Mouse (Mus musculus) midbrain, embryonic 15.5 days (tissue): ENCODE measurements around the gene Nat9. TPM values are rescaled to one million over a fixed set of nuclear protein-coding genes. Genes with fewer than 3 reads are reported as not detected.

Experiments
- ATAC-seq: fragments of 200-750 bp; cut with Nextera tagmentation; replicated peaks from 2 replicates; pipeline ENCODE4 v1.8.0; 2017; ENCODE audit warnings: moderate TSS enrichment
- H3K27ac ChIP-seq: fragments of 300-500 bp; sonication (generic); 2 replicates; pipeline ENCODE4 v1.5.1; 2015; ENCODE audit warnings: mild to moderate bottlenecking, inconsistent platforms
- H3K27me3 ChIP-seq: fragments of 300-500 bp; sonication (generic); replicated peaks from 2 replicates; pipeline ENCODE4 v1.6.1; 2015; ENCODE audit warnings: inconsistent platforms
- H3K36me3 ChIP-seq: fragments of 300-500 bp; sonication (generic); replicated peaks from 2 replicates; pipeline ENCODE4 v1.6.1; 2015; ENCODE audit warnings: inconsistent platforms
- H3K4me1 ChIP-seq: fragments of 300-500 bp; sonication (generic); 2 replicates; pipeline ENCODE4 v1.6.1; 2015; ENCODE audit warnings: inconsistent platforms
- H3K4me2 ChIP-seq: fragments of 300-500 bp; sonication (generic); 2 replicates; pipeline ENCODE4 v1.6.1; 2015; ENCODE audit warnings: inconsistent platforms, mild to moderate bottlenecking, moderate library complexity
- H3K4me3 ChIP-seq: fragments of 300-500 bp; sonication (generic); 2 replicates; pipeline ENCODE4 v1.5.1; 2015; ENCODE audit warnings: mild to moderate bottlenecking, inconsistent platforms
- H3K9ac ChIP-seq: fragments of 300-500 bp; sonication (generic); 2 replicates; pipeline ENCODE4 v1.6.1; 2015; ENCODE audit warnings: mild to moderate bottlenecking, inconsistent platforms
- H3K9me3 ChIP-seq: fragments of 300-500 bp; sonication (generic); 2 replicates; pipeline ENCODE4 v1.6.1; 2016; ENCODE audit warnings: inconsistent platforms
- WGBS: fragments of 180-500 bp; shearing (Covaris S2); methylation state at CpG from one replicate; pipeline ENCODE4 v1.1.7; 2015; ENCODE audit warnings: mixed read lengths; 5-methylcytosine and 5-hydroxymethylcytosine counted together
- polyA plus RNA-seq: library from polyadenylated mRNA; unstranded; fragments of >200 nt; fragmentation: Nextera tagmentation; extraction: Ambion mirVana; gene quantifications from 2 replicates; pipeline ENCODE4 v1.2.1, GENCODE M21; 2015

Gene Nat9
- polyA plus RNA-seq, 1 experiment from 2014 or later = 25.5 TPM

DNA sequence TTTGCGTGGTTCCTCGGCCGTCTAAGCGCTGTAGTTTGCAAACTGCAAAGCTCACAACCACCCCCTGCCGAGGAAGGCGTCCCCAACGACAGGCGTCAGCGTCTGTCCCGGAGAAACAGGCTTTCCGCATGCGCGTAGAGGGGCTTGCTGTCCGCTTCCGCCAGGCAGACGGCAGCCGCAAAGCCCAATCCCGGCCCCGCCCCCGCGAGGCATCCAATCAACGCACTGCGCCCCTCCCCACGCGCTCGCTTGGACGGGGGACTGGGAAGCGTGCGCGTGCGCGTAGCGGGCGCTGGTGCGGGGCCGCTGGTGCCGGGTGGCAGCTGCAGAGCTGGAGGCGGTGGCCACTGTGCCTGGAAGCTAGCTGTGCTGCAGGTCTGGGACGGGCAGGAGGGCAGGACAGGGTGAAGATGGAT is 427 bp downstream of the Nat9 start, which contains the start of gene Tmem104:
Gene Tmem104 (plus strand): TSS at position 264 of the 416 bp plus-strand sequence.
- peak within 1 kb of the TSS; percentile 80 for H3K9ac ChIP-seq
- no peaks in the 10 kb centered on the region for H3K27me3 ChIP-seq
- H3K9me3 ChIP-seq = no peaks in the 10 kb centered on the region
- ATAC-seq = peak; percentile 94
- WGBS = under 1% methylated on average over 39 of the region's 39 CpGs
- peak within 1 kb of the TSS; percentile 66 for H3K4me3 ChIP-seq
- peaks cover 21% of the 10 kb centered on the region for H3K4me1 ChIP-seq
- no peaks in the 10 kb centered on the region for H3K36me3 ChIP-seq
- H3K27ac ChIP-seq = peak within 1 kb of the TSS; percentile 75
- peak within 1 kb of the TSS; percentile 82 for H3K4me2 ChIP-seq

DNA sequence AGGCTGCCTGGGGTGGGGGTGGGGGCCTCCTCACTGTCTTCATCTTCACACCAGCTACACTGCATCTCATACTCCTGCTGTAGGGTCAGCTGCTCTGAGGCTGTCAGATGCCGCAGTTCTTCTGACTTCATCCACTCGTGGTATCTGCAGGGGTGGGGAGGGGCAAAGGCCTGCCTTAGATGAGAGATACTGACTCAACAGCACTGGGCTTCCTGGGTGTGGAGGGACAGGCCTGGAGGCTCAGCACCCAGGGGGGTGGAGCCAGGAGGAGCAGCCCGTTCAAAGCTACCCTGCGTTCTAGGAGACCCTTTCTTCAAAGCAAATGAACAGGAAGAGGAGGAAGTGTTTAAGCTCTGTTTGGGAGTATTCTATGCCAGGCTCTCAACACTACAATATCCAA is 2.7 kb downstream of the Nat9 start:
- ATAC-seq = no peak
- Histone ChIP-seq H3K27ac (no peak overlapping the region), H3K4me2 (no peak overlapping the region), H3K4me3 (no peak overlapping the region), H3K9ac (no peak overlapping the region), H3K36me3 (no peaks in the 10 kb centered on the region), H3K9me3 (no peaks in the 10 kb centered on the region), H3K4me1 (peaks cover 21% of the 10 kb centered on the region), H3K27me3 (no peaks in the 10 kb centered on the region)
- WGBS = 57% methylated on average over 4 of the region's 4 CpGs

DNA sequence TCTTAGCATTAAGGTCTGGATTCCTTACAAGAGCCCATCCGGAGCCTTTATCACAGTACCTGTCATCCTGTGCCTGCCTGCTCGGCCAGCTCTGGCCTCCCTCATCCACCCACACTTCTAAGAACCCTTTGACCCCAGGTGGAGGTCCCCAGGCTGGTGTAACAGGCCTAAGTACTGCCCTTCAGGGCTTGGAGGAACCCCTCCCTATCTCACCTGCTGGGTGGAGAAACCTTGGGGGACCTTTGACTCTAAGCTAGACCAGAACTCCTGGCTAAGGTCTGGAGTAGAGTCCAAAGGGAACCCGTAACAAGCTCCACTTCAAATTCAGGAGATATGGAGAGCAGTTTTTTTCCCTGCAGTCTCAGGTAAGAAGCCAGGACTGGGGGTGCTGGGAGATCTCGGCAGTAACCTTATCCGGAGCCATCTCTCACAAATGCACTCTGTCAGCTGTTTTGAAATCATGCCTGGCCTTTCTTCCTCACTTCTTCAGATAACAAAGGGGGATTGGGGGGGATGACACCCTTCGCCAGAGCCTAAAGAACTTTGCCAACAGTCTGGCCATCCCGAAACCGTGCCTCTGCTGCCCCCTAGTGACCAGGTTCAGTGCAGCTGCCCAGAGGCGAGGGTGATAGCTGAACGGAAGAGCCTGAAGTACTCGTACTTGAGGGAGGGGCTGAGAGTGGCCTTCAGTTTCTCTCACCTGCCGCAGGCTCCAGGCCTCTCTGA is 5.6 kb downstream of the Nat9 start:
- H3K9me3 ChIP-seq = no peaks in the 10 kb centered on the region
- no peak overlapping the region for H3K9ac ChIP-seq
- H3K4me3 ChIP-seq = no peak overlapping the region
- H3K27me3 ChIP-seq = no peaks in the 10 kb centered on the region
- WGBS = 22% methylated on average over 12 of the region's 12 CpGs
- no peak overlapping the region for H3K27ac ChIP-seq
- ATAC-seq = no peak
- no peak overlapping the region for H3K4me2 ChIP-seq
- H3K4me1 ChIP-seq = peaks cover 20% of the 10 kb centered on the region
- H3K36me3 ChIP-seq = no peaks in the 10 kb centered on the region

DNA sequence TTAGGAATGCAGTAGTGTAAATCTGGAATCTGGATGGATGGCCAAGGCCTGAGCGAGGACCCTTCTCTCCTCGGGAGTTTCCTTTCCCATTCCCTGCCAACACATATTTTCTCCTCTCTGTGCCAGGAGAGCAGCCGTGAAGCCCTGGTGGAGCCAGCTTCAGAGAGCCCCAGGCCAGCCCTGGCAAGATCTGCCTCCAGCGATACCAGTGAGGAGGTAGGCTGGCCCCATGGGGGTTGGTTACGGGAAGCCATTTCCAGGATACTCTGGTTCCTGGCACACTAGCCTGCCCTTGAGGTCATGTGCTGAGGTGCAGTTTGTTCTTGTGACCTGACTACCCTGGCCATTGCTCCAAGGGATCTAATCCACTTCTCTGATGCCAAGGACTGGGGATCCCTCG is 7.8 kb downstream of the Nat9 start:
- Histone ChIP-seq H3K9me3 (no peaks in the 10 kb centered on the region), H3K36me3 (no peaks in the 10 kb centered on the region), H3K27me3 (0 out of 2 replicates have a peak, but pooled peaks cover 2% of the 10 kb centered on the region), H3K9ac (no peak overlapping the region), H3K4me1 (peaks cover 30% of the 10 kb centered on the region), H3K4me3 (no peak overlapping the region), H3K27ac (0 out of 2 replicates have a peak overlapping the region, but pooled peaks have one; percentile 34), H3K4me2 (no peak overlapping the region)
- ATAC-seq = no peak
- WGBS = 80% methylated on average over 6 of the region's 6 CpGs

DNA sequence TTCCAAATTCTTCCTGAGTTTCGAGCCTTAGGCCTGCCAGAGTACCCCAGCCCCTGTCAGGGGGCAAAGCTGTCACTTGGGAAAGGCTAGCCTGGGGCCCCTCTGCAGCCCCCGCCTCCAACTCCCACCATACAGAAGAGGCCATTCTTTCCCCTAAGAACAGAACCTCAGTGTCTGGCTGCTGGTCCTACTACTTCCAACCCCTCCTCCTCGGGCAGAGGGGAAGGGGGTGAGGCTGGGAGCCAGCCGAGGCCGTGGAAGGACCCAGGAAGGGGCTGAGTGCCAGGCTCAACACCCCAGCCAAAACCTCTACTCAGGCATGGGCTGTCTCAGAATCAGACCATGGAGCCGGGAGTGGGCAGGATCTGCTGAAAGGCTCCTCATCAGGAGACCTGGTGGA is 8.5 kb downstream of the Nat9 start:
- Histone ChIP-seq H3K4me3 (no peak overlapping the region), H3K9me3 (no peaks in the 10 kb centered on the region), H3K4me2 (no peak overlapping the region), H3K27ac (0 out of 2 replicates have a peak overlapping the region, but pooled peaks have one; percentile 34), H3K4me1 (peaks cover 34% of the 10 kb centered on the region), H3K27me3 (0 out of 2 replicates have a peak, but pooled peaks cover 2% of the 10 kb centered on the region), H3K9ac (no peak overlapping the region), H3K36me3 (no peaks in the 10 kb centered on the region)
- ATAC-seq = peak; percentile 40
- WGBS = 65% methylated on average over 6 of the region's 6 CpGs

DNA sequence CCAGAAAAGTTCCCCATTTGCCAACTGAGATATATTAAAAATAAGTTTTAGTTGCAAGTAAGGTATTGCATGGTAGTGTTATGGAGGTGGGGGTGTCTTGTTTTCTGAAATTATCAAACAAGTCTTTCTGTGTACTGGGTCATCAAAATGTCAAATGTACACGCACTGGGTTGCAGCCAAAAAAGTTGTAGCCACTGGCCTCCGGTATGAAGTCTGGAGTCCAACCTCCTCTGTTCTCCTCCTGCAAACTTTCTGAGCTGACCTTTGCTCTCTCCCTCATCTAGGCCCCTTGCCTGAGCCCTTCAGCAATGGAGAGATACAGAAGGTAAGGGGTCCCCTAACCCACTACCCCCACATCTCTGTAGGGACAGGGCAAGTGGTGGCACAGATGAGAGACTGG is 8.9 kb downstream of the Nat9 start:
- H3K27me3 ChIP-seq = 0 out of 2 replicates have a peak, but pooled peaks cover 5% of the 10 kb centered on the region
- 91% methylated on average over 2 of the region's 2 CpGs for WGBS
- H3K4me3 ChIP-seq = no peak overlapping the region
- H3K4me1 ChIP-seq = peaks cover 38% of the 10 kb centered on the region
- H3K4me2 ChIP-seq = no peak overlapping the region
- no peak overlapping the region for H3K9ac ChIP-seq
- no peak for ATAC-seq
- 0 out of 2 replicates have a peak overlapping the region, but pooled peaks have one; percentile 50 for H3K27ac ChIP-seq
- no peaks in the 10 kb centered on the region for H3K36me3 ChIP-seq
- no peaks in the 10 kb centered on the region for H3K9me3 ChIP-seq

DNA sequence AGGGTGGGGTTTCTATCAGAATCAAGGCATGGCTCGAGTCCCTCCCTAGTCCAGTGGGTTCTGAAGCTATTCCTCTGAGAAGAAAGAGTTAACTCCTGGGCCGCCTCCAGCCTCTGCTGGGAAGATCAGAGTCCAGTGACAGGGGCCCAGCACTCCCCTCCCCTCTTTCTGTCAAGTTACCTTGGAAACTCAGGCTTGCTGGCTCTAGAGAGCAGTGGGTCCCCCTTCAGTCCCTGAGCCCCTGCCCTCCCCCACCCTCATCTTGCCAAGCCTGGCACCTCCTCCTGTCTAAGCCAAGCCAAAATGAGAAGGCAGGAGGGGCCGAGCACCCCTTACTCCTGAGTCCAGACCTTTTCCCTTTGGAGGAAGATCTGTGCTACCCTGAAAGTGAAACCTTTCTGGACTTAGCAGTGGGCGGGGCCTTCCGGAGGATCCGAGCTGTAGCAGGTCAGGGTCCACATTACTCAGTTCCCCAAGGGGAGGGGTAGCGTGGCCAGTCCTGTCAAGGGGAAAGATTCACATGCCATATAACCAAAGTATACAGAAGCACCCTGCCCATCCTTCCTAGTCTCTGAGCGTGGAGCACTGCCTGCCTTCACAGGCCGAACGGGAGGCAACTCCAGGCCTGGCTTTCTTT is 10.0 kb downstream of the Nat9 start:
- H3K4me2 ChIP-seq = no peak overlapping the region

DNA sequence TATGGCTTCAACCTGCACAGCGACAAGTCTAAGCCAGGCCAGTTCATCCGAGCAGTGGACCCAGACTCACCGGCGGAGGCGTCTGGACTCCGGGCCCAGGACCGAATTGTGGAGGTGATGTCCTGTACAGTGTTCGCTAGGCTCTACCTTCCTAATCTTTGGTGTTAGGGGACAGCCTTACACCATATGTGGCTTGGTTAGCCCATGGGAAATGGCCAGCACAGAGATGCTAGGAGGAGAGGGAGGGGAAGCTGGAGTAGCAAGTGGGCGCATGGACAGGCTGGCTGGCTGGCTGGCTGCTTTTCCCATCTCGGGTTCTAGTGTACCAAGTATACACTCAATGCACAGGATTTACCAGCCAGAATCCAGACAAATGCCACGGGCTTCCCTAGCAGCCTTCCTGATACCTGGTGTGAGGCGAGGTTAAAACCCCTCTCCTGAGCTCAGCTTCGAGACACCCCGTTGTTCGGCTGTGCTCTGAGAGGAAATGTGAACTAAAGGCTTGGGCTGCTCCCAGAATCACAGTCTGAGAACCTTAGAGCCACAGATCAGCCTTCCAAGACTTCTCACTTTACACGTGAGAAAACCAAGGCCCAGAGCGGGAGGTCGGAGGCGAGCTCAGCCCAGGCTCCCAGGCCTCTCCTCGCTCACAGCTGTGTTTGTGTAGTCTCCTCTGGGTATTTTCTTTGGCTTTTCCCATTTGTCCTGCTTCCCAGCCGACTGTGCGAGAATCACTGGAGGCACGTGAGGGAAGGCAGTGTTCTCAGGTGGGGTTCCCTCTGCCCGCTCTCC is 11.1 kb downstream of the Nat9 start:
- peaks cover 47% of the 10 kb centered on the region for H3K4me1 ChIP-seq
- no peak overlapping the region for H3K9ac ChIP-seq
- H3K36me3 ChIP-seq = no peaks in the 10 kb centered on the region
- 0 out of 2 replicates have a peak, but pooled peaks cover 5% of the 10 kb centered on the region for H3K27me3 ChIP-seq
- H3K27ac ChIP-seq = no peak overlapping the region
- no peak overlapping the region for H3K4me2 ChIP-seq
- WGBS = 58% methylated on average over 24 of the region's 24 CpGs
- H3K4me3 ChIP-seq = no peak overlapping the region
- no peak for ATAC-seq
- H3K9me3 ChIP-seq = no peaks in the 10 kb centered on the region

More for the DNA sequence above, 10.0 kb downstream of the Nat9 start:
- Histone ChIP-seq H3K9me3 (no peaks in the 10 kb centered on the region), H3K4me1 (peaks cover 42% of the 10 kb centered on the region), H3K4me3 (no peak overlapping the region), H3K9ac (no peak overlapping the region), H3K27me3 (0 out of 2 replicates have a peak, but pooled peaks cover 5% of the 10 kb centered on the region), H3K27ac (peak overlapping the region; percentile 50), H3K36me3 (no peaks in the 10 kb centered on the region)
- WGBS = 14% methylated on average over 10 of the region's 10 CpGs
- ATAC-seq = peak; percentile 62

DNA sequence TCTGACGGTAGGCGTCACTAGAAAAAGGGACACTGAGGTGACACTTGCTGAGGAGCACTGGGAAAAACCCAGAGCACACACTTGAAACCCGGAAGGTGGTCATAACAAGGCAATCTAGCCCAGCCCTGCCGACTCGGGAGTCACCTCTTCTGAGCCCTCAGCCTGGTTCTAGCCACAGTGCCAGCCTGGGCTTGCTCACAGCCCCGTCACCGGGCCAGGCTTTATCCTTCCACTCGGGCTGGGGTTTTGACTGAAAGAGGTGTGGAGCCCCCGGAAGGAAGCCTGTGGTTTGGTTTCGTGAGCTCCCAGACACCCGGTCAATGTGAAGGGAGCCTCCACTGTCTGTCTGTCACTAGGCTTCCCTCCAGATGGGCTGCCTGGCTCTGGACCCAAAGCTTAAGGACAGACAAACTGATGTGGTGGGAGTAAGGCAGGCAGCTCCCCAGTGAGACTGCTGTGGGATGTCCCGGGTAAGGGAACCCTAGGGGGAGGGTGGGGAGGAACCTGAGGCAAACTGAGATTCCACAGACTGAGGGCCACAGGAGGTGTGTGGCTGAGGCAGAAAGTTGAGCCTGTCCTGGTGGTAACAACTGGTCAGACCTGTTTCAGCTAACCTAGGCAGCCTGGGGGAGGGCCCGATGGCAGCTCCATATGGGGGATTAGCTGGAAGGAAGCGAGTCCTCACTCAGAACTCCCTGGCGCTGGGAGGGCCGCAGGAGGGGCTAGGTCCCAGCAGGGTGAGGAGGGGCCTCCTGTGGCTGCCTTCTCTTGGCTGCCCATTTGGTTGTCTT is 13.9 kb downstream of the Nat9 start:
- no peak overlapping the region for H3K27ac ChIP-seq
- no peak overlapping the region for H3K9ac ChIP-seq
- WGBS = 21% methylated on average over 16 of the region's 16 CpGs
- 0 out of 2 replicates have a peak, but pooled peaks cover 5% of the 10 kb centered on the region for H3K27me3 ChIP-seq
- no peak overlapping the region for H3K4me3 ChIP-seq
- no peaks in the 10 kb centered on the region for H3K36me3 ChIP-seq
- no peak overlapping the region for H3K4me2 ChIP-seq
- H3K9me3 ChIP-seq = no peaks in the 10 kb centered on the region
- ATAC-seq = no peak
- H3K4me1 ChIP-seq = peaks cover 47% of the 10 kb centered on the region

DNA sequence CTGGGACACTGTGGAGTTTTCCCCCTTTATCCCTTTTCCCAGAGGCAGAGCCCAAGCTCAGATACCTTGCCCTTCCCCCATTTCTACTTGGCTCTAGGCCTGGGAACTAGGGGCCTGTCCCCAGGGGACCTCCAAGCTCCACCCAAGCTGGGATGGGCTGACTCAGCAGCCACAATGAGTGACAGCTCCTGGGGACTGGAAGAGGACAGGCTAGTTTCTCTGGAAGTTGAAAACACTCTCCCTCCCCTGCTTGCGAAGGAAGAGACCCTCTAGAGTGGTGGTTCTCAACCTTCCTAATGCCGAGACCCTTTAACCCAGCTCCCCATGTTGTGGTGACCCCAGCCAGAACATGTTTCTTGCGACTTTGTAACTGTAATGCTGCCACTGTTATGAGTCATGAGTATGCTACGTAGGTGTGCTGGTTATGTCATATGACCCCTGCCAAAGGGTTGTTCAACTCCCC is 14.8 kb downstream of the Nat9 start:
- H3K4me3 ChIP-seq = no peak overlapping the region
- ATAC-seq = no peak
- no peak overlapping the region for H3K27ac ChIP-seq
- no peak overlapping the region for H3K9ac ChIP-seq
- no peaks in the 10 kb centered on the region for H3K9me3 ChIP-seq
- peaks cover 42% of the 10 kb centered on the region for H3K4me1 ChIP-seq
- H3K27me3 ChIP-seq = 0 out of 2 replicates have a peak, but pooled peaks cover 5% of the 10 kb centered on the region
- H3K4me2 ChIP-seq = no peak overlapping the region
- H3K36me3 ChIP-seq = no peaks in the 10 kb centered on the region
- 29% methylated on average over 4 of the region's 4 CpGs for WGBS

DNA sequence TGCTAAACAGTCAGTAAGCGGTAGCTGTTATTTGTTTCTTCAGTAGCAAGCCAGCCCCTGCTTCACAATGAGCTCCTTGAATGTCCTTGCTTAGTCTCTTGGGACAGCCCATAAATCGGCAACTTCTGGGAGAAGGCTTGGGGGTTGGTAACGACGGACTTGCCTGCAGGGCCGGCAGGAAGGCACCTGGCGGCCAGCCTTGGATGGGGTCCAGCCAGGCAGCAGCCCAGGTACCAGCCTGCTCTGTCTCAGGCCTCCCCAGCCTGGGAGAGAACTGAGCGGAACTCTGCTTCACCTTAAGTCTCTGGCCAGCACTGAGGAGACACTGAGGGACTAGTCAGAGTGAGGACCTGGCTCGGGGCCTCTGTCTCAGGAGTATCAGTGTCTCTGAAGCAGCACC is 16.5 kb downstream of the Nat9 start:
- no peak for ATAC-seq
- H3K27me3 ChIP-seq = peaks cover 4% of the 10 kb centered on the region; the same call in 1 of the 2 replicates
- WGBS = 52% methylated on average over 8 of the region's 8 CpGs
- peaks cover 26% of the 10 kb centered on the region for H3K4me1 ChIP-seq
- no peak overlapping the region for H3K9ac ChIP-seq
- H3K4me3 ChIP-seq = no peak overlapping the region
- H3K9me3 ChIP-seq = no peaks in the 10 kb centered on the region
- H3K36me3 ChIP-seq = no peaks in the 10 kb centered on the region
- H3K27ac ChIP-seq = no peak overlapping the region
- no peak overlapping the region for H3K4me2 ChIP-seq
